Mouse (Mus musculus): ENCODE results near the gene Bnip1. TPM values are rescaled to one million over a fixed set of nuclear protein-coding genes. Genes with fewer than 3 reads are reported as not detected.

Gene Bnip1
- polyA plus RNA-seq, 1 experiment from 2014 or later: 49.6 TPM

DNA sequence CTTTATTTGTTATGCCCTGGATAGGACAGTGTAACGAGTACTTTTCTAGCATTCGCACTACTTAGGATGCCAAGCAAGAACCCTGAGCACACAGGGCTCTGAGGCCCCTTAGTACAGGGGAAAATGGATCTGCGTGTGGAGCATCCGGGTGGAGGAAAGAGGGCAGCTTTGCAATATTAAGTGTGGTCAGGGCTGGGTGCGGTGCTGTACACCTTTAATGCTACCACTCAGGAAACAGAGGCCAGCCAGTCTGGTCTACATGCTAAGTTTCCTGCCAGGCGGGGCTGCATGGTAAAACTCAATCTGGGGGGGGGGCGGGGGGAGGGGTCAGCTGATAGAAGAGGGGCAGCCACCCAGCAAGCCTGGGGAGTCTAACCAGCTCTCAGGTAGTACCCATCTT, 14.5 kb downstream of the Bnip1 start:
- Histone ChIP-seq H3K9ac (no peak overlapping the region), H3K27ac (replicated peaks) (no peak overlapping the region), H3K9me3 (replicated peaks) (no peaks in the 10 kb centered on the region), H3K4me2 (replicated peaks) (no peak overlapping the region), H3K36me3 (peaks cover 31% of the 10 kb centered on the region), H3K4me1 (no peaks in the 10 kb centered on the region), H3K4me3 (replicated peaks) (no peak overlapping the region), H3K27me3 (no peaks in the 10 kb centered on the region)
- 73% methylated on average over 7 of the region's 7 CpGs for WGBS
- no peak for ATAC-seq (ENCODE audit: insufficient number of reproducible peaks, low FRiP score, low TSS enrichment, low read depth)

DNA sequence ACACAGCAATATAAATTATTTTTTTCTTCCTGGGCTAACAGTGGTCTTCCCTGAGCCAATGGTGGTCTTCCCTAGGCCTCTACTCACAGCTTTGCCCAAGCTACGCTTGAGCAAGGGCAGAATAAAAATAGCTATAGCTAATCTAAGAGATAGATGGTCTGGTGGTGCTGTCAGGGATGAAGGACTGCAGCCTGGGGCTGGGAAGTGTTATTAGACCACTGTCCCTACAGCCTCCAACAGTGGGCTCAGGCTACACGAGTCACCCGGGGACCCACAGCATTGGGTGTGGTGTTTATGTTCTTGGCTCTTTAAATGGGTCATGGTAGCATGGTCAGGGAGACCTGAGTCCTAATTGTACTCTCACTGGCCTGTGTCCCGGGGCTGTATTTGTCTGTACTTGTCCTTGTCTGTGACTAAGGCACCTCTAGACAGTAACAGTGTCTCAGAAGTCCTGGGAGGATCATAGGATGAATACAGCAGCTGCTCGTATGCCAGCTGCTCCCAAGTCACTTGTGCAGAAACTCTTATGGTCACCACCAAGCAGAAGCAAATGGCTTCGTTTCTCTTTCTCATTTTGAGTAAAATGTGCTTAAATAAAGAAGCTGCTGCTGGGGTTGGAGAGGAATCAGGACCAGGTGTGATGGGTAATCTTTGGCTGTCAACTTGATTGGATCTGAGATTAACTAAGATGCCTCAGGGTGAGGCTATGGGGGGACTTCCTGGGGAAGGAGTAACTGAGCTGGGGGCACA, 16.7 kb downstream of the Bnip1 start:
- Histone ChIP-seq H3K4me2 (replicated peaks) (no peak overlapping the region), H3K4me1 (no peaks in the 10 kb centered on the region), H3K9me3 (replicated peaks) (no peaks in the 10 kb centered on the region), H3K9ac (no peak overlapping the region), H3K4me3 (replicated peaks) (no peak overlapping the region), H3K36me3 (peaks cover 9% of the 10 kb centered on the region), H3K27me3 (no peaks in the 10 kb centered on the region), H3K27ac (replicated peaks) (no peak overlapping the region)
- no peak for ATAC-seq (ENCODE audit: insufficient number of reproducible peaks, low FRiP score, low TSS enrichment, low read depth)
- 63% methylated on average over 6 of the region's 6 CpGs for WGBS

DNA sequence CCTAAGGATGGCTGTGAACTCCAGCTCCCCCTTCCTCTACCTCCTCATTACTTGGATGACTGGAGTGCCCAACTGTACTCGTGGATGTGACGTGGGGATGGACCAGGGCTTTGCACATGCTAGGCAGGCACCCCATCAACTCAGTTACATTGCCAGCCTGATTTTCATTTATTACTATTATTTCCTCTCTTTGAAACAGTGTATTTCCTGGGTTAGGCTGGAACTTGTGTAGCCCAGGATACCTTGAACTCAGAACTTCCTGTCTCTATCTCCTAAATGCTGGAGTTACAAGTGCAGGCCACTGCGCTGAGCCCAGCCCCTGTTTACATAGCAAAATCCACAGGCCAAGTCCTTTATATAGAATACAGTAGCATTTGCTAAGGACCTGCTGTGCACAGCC, 22.0 kb downstream of the Bnip1 start:
- no peak overlapping the region for H3K4me2 ChIP-seq (replicated peaks)
- no peak for ATAC-seq (ENCODE audit: insufficient number of reproducible peaks, low FRiP score, low TSS enrichment, low read depth)
- H3K27ac ChIP-seq (replicated peaks): no peak overlapping the region
- WGBS: 76% methylated on average over 3 of the region's 3 CpGs
- H3K36me3 ChIP-seq: no peaks in the 10 kb centered on the region
- H3K4me1 ChIP-seq: no peaks in the 10 kb centered on the region
- H3K9me3 ChIP-seq (replicated peaks): no peaks in the 10 kb centered on the region
- H3K4me3 ChIP-seq (replicated peaks): no peak overlapping the region
- no peaks in the 10 kb centered on the region for H3K27me3 ChIP-seq
- H3K9ac ChIP-seq: no peak overlapping the region

DNA sequence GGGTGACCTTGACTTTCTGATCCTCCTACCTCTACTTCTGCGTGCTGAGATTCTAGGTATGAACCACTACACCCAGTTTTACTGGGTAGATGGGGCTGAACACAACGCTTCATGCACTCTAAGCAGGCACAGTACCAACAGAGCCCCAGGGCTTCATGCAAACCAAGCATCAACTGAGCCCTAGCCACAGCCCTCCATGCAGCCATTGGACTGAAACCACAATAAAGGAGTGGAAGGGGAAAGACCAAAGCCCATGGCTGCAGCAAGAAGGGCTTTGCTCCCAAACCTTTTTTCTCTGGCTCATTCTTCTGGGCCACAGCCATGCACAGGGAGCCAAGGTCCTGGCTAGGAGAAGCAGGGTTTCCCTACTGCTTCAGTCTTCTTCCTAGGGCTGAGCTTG, 31.7 kb downstream of the Bnip1 start:
- Histone ChIP-seq H3K4me1 (no peaks in the 10 kb centered on the region), H3K27ac (replicated peaks) (no peak overlapping the region), H3K4me2 (replicated peaks) (no peak overlapping the region), H3K4me3 (replicated peaks) (no peak overlapping the region), H3K36me3 (no peaks in the 10 kb centered on the region), H3K27me3 (no peaks in the 10 kb centered on the region), H3K9me3 (replicated peaks) (no peaks in the 10 kb centered on the region), H3K9ac (no peak overlapping the region)
- WGBS: 68% methylated on average over 2 of the region's 2 CpGs
- no peak for ATAC-seq (ENCODE audit: insufficient number of reproducible peaks, low FRiP score, low TSS enrichment, low read depth)

DNA sequence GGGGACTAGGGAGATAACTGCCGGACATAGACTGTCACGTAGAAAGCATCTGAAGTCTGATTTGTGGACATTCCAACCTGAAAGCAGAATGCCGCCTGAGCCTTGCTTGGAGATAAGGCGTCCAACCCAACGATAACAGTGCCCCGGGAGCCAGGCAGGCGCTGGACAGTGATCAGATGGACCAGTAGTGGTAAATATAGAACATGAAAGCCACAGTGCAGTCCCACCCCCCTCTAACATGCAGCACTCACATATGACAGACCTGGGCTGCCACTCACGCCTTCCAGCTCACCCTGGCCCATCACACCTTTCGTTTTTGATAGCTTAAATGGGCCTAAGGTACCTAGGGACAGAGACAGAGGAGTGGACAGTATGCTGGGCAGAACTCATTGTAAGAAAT, 32.6 kb downstream of the Bnip1 start:
- 82% methylated on average over 9 of the region's 9 CpGs for WGBS
- no peak for ATAC-seq (ENCODE audit: insufficient number of reproducible peaks, low FRiP score, low TSS enrichment, low read depth)

DNA sequence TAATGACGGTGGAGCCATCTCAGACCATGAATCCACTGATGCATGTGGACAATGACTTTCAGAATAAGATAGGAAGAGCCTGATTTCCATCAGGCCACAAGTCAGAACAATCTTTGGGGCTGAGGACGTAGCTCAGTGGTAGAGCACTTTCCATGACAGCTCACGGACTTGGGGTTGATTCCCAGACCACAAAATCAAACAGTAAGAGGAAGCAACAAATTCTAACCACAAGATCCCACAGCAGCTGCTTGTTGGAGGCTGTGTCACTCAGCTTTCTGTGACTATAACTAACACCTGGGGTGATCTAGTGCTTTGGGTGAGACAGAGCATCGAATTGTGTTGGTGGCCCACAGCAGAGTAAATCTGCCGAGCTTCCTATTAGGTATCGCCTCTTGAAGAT, 35.9 kb downstream of the Bnip1 start:
- H3K9me3 ChIP-seq (replicated peaks): no peaks in the 10 kb centered on the region
- H3K27ac ChIP-seq (replicated peaks): no peak overlapping the region
- no peak overlapping the region for H3K4me2 ChIP-seq (replicated peaks)
- WGBS: 76% methylated on average over 6 of the region's 6 CpGs
- H3K36me3 ChIP-seq: no peaks in the 10 kb centered on the region
- H3K4me3 ChIP-seq (replicated peaks): no peak overlapping the region
- no peaks in the 10 kb centered on the region for H3K27me3 ChIP-seq
- no peaks in the 10 kb centered on the region for H3K4me1 ChIP-seq
- ATAC-seq (ENCODE audit: insufficient number of reproducible peaks, low FRiP score, low TSS enrichment, low read depth): no peak
- H3K9ac ChIP-seq: no peak overlapping the region

More for the DNA sequence above, 32.6 kb downstream of the Bnip1 start:
- no peak overlapping the region for H3K4me2 ChIP-seq (replicated peaks)
- H3K36me3 ChIP-seq: no peaks in the 10 kb centered on the region
- H3K27me3 ChIP-seq: no peaks in the 10 kb centered on the region
- no peaks in the 10 kb centered on the region for H3K4me1 ChIP-seq
- H3K4me3 ChIP-seq (replicated peaks): no peak overlapping the region
- H3K9me3 ChIP-seq (replicated peaks): no peaks in the 10 kb centered on the region
- H3K9ac ChIP-seq: no peak overlapping the region
- no peak overlapping the region for H3K27ac ChIP-seq (replicated peaks)

DNA sequence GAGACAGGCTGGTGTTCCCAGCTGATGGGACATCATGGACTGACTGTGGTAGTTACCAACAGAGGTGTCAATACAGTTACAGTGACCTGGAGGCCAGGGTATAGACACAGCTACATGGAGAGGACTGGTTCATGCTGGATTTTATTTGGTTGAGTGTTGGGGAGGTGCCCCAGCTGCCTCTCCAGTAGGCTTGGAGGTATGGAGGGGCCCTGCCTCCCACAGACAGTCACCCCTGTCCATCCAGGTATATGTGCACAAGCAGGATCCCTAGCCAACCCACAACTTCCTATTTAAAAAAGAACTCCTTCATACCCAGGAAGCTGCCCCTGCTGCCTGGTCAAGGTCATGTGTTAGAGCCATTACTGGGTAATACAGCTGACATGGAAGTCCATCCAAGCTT, 36.9 kb downstream of the Bnip1 start:
- no peaks in the 10 kb centered on the region for H3K27me3 ChIP-seq
- H3K4me3 ChIP-seq (replicated peaks): no peak overlapping the region
- H3K4me1 ChIP-seq: no peaks in the 10 kb centered on the region
- no peak overlapping the region for H3K9ac ChIP-seq
- H3K36me3 ChIP-seq: no peaks in the 10 kb centered on the region
- no peak overlapping the region for H3K4me2 ChIP-seq (replicated peaks)
- ATAC-seq (ENCODE audit: insufficient number of reproducible peaks, low FRiP score, low TSS enrichment, low read depth): no peak
- no peaks in the 10 kb centered on the region for H3K9me3 ChIP-seq (replicated peaks)
- H3K27ac ChIP-seq (replicated peaks): no peak overlapping the region

DNA sequence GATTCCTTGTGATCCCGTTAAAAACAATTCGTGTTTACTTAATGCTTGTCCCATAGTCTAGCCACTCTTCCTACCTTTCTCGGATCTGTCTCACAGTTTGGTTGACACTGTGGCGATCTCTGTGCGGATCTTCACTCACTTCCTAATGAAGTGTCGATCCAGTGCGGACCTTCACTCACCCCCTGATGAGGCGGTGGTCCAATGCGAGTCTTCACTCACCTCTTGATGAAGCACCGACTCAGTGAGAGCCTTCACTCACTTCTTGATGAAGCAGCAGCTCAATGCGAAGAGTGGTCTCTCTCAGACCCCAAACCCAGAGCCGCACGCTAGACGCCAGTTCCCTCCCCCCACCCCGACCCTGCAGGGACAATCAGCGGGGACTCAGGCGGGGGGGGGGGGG, 45.3 kb downstream of the Bnip1 start:
- WGBS: 72% methylated on average over 16 of the region's 17 CpGs
- H3K27ac ChIP-seq (replicated peaks): no peak overlapping the region
- H3K4me3 ChIP-seq (replicated peaks): no peak overlapping the region

DNA sequence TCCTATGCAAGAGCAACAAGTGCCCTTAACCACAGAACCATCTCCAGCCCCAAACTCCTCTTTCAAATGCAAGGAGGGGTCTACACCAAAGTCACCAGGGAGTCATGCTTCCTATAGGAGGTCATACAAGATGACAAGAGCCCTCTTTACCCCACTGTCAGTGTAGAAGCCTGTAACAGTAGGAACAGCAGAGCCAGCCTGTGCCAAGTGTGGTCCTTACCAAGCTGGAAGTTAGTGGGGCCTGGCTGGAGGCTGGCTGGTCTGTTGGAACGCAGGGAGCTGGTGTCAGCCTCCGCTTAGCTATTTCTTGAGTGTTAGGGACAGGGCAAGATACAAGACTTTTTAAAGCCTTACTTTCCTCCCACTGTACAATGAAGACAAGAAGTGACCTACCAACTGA, 52.9 kb downstream of the Bnip1 start:
- H3K36me3 ChIP-seq: no peaks in the 10 kb centered on the region
- no peak overlapping the region for H3K27ac ChIP-seq (replicated peaks)
- H3K4me2 ChIP-seq (replicated peaks): no peak overlapping the region
- no peak overlapping the region for H3K9ac ChIP-seq
- no peak overlapping the region for H3K4me3 ChIP-seq (replicated peaks)
- WGBS: 78% methylated on average over 2 of the region's 2 CpGs
- H3K27me3 ChIP-seq: peaks cover 75% of the 10 kb centered on the region
- H3K9me3 ChIP-seq (replicated peaks): no peaks in the 10 kb centered on the region
- no peak for ATAC-seq (ENCODE audit: insufficient number of reproducible peaks, low FRiP score, low TSS enrichment, low read depth)
- H3K4me1 ChIP-seq: peaks cover 2% of the 10 kb centered on the region

More for the DNA sequence above, 45.3 kb downstream of the Bnip1 start:
- Histone ChIP-seq H3K4me2 (replicated peaks) (no peak overlapping the region), H3K36me3 (no peaks in the 10 kb centered on the region), H3K9ac (no peak overlapping the region), H3K27me3 (peaks cover 17% of the 10 kb centered on the region), H3K4me1 (no peaks in the 10 kb centered on the region), H3K9me3 (replicated peaks) (no peaks in the 10 kb centered on the region)
- ATAC-seq (ENCODE audit: insufficient number of reproducible peaks, low FRiP score, low TSS enrichment, low read depth): no peak

DNA sequence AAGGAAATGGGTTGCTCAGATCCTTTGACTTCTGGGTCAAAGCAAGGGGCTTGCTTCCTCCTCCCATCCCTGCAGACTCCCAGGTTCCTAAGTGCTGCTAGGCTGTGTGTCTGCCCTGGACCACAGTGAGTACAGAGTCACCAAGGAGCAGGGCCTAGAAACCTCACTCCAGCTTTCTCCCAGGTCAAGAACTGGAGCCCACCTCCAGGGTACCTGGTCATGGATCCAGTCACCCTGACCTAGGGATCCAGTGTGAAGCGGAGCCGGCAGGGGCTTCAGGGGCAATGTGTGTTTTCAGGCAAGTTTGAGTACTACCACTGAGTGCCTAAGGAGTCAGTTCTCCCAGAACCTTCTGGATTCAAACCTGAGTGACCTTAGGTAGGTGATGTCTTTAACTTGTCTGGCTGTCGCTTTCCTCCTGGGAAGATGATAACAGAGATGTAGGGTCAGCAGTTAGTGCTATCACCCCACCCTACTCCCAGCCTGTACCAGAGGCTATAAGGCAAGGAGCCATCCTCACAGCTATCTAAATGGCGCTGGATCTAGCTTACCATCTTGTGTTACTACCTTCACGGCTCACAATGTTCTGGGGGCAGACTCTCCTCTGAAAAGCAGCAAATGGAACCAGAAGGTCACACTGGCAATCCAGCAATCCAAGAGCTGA, 53.6 kb downstream of the Bnip1 start:
- 70% methylated on average over 5 of the region's 5 CpGs for WGBS
- H3K27ac ChIP-seq (replicated peaks): no peak overlapping the region

DNA sequence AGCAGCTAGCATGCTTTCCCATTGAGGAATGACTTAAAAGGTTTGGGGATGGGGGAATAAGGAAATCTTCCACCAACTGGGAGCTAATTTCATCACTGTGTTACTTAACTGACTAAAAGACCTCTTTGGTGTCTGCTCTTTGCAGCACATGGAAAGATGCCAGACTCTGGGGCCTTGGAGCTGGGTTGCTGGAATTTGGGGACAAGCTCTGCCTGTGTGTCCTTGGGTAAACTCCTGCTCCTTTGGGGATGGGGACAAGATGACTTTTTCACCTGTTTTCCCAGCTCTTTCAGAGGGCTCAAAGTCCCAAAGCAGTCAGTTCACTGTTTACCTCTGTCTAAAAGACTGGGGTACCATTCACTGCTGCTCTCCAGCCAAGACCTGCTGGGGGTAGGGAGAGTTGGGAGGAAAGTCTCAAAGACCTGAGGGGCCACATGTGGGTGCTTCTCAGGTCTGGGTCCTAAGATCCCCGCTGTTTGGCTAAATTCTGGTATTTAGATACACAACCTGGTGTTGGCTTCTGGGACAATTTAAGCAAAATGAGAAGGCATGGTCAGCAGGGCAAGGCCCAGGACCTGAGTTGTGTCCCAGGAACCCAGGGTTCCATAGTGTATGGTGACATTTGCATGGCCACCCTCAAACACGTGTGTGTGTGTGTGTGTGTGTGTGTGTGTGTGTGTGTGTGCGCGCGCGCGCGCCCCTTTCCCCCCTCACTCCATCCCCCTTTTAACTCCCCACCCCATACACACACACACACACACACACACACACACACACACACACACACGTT, 54.3 kb downstream of the Bnip1 start:
- ATAC-seq (ENCODE audit: insufficient number of reproducible peaks, low FRiP score, low TSS enrichment, low read depth): no peak
- Histone ChIP-seq H3K4me2 (replicated peaks) (no peak overlapping the region), H3K4me1 (peaks cover 15% of the 10 kb centered on the region), H3K27ac (replicated peaks) (no peak overlapping the region), H3K36me3 (no peaks in the 10 kb centered on the region), H3K9ac (no peak overlapping the region), H3K9me3 (replicated peaks) (no peaks in the 10 kb centered on the region), H3K4me3 (replicated peaks) (no peak overlapping the region), H3K27me3 (peaks cover 81% of the 10 kb centered on the region)
- WGBS: 35% methylated on average over 9 of the region's 9 CpGs

More for the DNA sequence above, 53.6 kb downstream of the Bnip1 start:
- Histone ChIP-seq H3K4me2 (replicated peaks) (no peak overlapping the region), H3K27me3 (peaks cover 77% of the 10 kb centered on the region), H3K9me3 (replicated peaks) (no peaks in the 10 kb centered on the region), H3K36me3 (no peaks in the 10 kb centered on the region), H3K9ac (no peak overlapping the region), H3K4me3 (replicated peaks) (no peak overlapping the region), H3K4me1 (peaks cover 8% of the 10 kb centered on the region)
- no peak for ATAC-seq (ENCODE audit: insufficient number of reproducible peaks, low FRiP score, low TSS enrichment, low read depth)
